Mouse (Mus musculus): ENCODE measurements around the gene Gtdc1.

Gtdc1 gene

GRCm38 (mm10) chr2:44927482-44927811 lies at the start of gene Gtdc1:
Gtdc1 (minus strand) TSS chr2:44927657.
- peak in 1 of 2 experiments; percentile 90 for DNase-seq (ENCODE audit: low spot score in 2 of 2)

- DNase-seq (ENCODE audit: low spot score in 2 of 2), result no peak
These were observed 49.6 kb upstream of the Gtdc1 start for GRCm38 (mm10) chr2:44977051-44977450.

GRCm38 (mm10) chr2:44976484-44976883 lies 49.0 kb upstream of the Gtdc1 start:
- no peak for DNase-seq (ENCODE audit: low spot score in 2 of 2)

GRCm38 (mm10) chr2:44973828-44974227 lies 46.4 kb upstream of the Gtdc1 start:
- no peak for DNase-seq (ENCODE audit: low spot score in 2 of 2)

GRCm38 (mm10) chr2:44970087-44970646 lies 42.7 kb upstream of the Gtdc1 start:
- DNase-seq (ENCODE audit: low spot score in 2 of 2), result no peak

GRCm38 (mm10) chr2:44969640-44970039 lies 42.2 kb upstream of the Gtdc1 start:
- no peak for DNase-seq (ENCODE audit: low spot score in 2 of 2)

GRCm38 (mm10) chr2:44969226-44969625 lies 41.8 kb upstream of the Gtdc1 start:
- peak; percentile 54 to 60 for DNase-seq (ENCODE audit: low spot score in 2 of 2)

GRCm38 (mm10) chr2:44965834-44966555 lies 38.5 kb upstream of the Gtdc1 start:
- no peak for DNase-seq (ENCODE audit: low spot score in 2 of 2)

- no peak for DNase-seq (ENCODE audit: low spot score in 2 of 2)
These were observed 35.2 kb upstream of the Gtdc1 start for GRCm38 (mm10) chr2:44962620-44963019.

GRCm38 (mm10) chr2:44961192-44961591 lies 33.7 kb upstream of the Gtdc1 start:
- no peak for DNase-seq (ENCODE audit: low spot score in 2 of 2)

GRCm38 (mm10) chr2:44960561-44960960 lies 33.1 kb upstream of the Gtdc1 start:
- no peak for DNase-seq (ENCODE audit: low spot score in 2 of 2)

GRCm38 (mm10) chr2:44957329-44957797 lies 29.9 kb upstream of the Gtdc1 start:
- DNase-seq (ENCODE audit: low spot score in 2 of 2), result no peak

GRCm38 (mm10) chr2:44956232-44956631 lies 28.8 kb upstream of the Gtdc1 start:
- DNase-seq (ENCODE audit: low spot score in 2 of 2), result peak in 1 of 2 experiments; percentile 27

- no peak for DNase-seq (ENCODE audit: low spot score in 2 of 2)
These were observed 28.0 kb upstream of the Gtdc1 start for GRCm38 (mm10) chr2:44955506-44955905.

- DNase-seq (ENCODE audit: low spot score in 2 of 2), result no peak
These were observed 26.7 kb upstream of the Gtdc1 start for GRCm38 (mm10) chr2:44954180-44954579.

- no peak for DNase-seq (ENCODE audit: low spot score in 2 of 2)
These were observed 25.5 kb upstream of the Gtdc1 start for GRCm38 (mm10) chr2:44952830-44953422.

GRCm38 (mm10) chr2:44951651-44952213 lies 24.3 kb upstream of the Gtdc1 start:
- DNase-seq (ENCODE audit: low spot score in 2 of 2), result no peak

- no peak for DNase-seq (ENCODE audit: low spot score in 2 of 2)
These were observed 17.2 kb upstream of the Gtdc1 start for GRCm38 (mm10) chr2:44944689-44945088.

- DNase-seq (ENCODE audit: low spot score in 2 of 2), result no peak
These were observed 3.5 kb upstream of the Gtdc1 start for GRCm38 (mm10) chr2:44930951-44931350.

- DNase-seq (ENCODE audit: low spot score in 2 of 2), result no peak
These were observed 1.2 kb upstream of the Gtdc1 start for GRCm38 (mm10) chr2:44928631-44929030.

- DNase-seq (ENCODE audit: low spot score in 2 of 2), result peak; percentile 60 to 92
These were observed 575 bp downstream of the Gtdc1 start for GRCm38 (mm10) chr2:44926683-44927481.

- no peak for DNase-seq (ENCODE audit: low spot score in 2 of 2)
These were observed 1.2 kb downstream of the Gtdc1 start for GRCm38 (mm10) chr2:44926167-44926682.

All from right cerebral cortex, adult 2 months (tissue).